Mouse (Mus musculus) liver, embryonic 14.5 days (tissue): ENCODE data around the gene Spata32. TPM values are rescaled to one million over a fixed set of nuclear protein-coding genes. Genes with fewer than 3 reads are reported as not detected.

ENCODE experiments used
- ATAC-seq: fragments of 200-750 bp; cut with Nextera tagmentation; 2 replicates; pipeline ENCODE4 v1.8.0; 2017; ENCODE audit warnings: moderate number of reproducible peaks, mild to moderate bottlenecking, moderate library complexity; ENCODE audit not compliant: insufficient read depth
- DNase-seq, 3 experiments: peaks; one replicate each; pipeline ENCODE4 v3.0.0-alpha.2; 2012 to 2013; ENCODE audit warnings: low read depth in 3 of 3, low spot score in 3 of 3
- H3K27ac ChIP-seq: fragments of 300-500 bp; sonication (generic); 2 replicates; pipeline ENCODE4 v1.5.1; 2014; ENCODE audit warnings: moderate library complexity, mild to moderate bottlenecking, control low read depth, inconsistent platforms
- H3K27me3 ChIP-seq: fragments of 300-500 bp; sonication (generic); 2 replicates; pipeline ENCODE4 v1.6.1; 2014; ENCODE audit warnings: mild to moderate bottlenecking, low read length, moderate library complexity; ENCODE audit not compliant: control insufficient read depth, insufficient read depth
- H3K36me3 ChIP-seq: fragments of 300-500 bp; sonication (generic); replicated peaks from 2 replicates; pipeline ENCODE4 v1.6.1; 2014; ENCODE audit warnings: low read depth; ENCODE audit not compliant: control insufficient read depth, insufficient read depth
- H3K4me1 ChIP-seq, 2 experiments: fragments of 200-500 bp in 1 of 2; fragments of 300-500 bp in 1 of 2; sonication (generic) in 1 of 2; replicated peaks; 2 replicates each; pipeline ENCODE4 v1.6.1; 2012 to 2014; ENCODE audit warnings: antibody characterized with exemption in 1 of 2, inconsistent platforms in 1 of 2, low read length in 1 of 2; ENCODE audit not compliant: control insufficient read depth in 2 of 2, insufficient read depth in 2 of 2
- H3K4me2 ChIP-seq: fragments of 300-500 bp; sonication (generic); 2 replicates; pipeline ENCODE4 v1.6.1; 2014; ENCODE audit warnings: low read depth, mild to moderate bottlenecking, control low read depth, moderate library complexity
- H3K4me3 ChIP-seq, 2 experiments: fragments of 200-500 bp in 1 of 2; fragments of 300-500 bp in 1 of 2; sonication (generic) in 1 of 2; 2 replicates each; pipeline ENCODE4 v1.5.1; 2012 to 2014; ENCODE audit warnings: low read depth in 2 of 2, low read length in 2 of 2, mild to moderate bottlenecking in 2 of 2, control low read depth in 1 of 2, inconsistent platforms in 1 of 2, moderate library complexity in 1 of 2; ENCODE audit not compliant: insufficient read depth in 1 of 2
- H3K9ac ChIP-seq: fragments of 300-500 bp; sonication (generic); replicated peaks from 2 replicates; pipeline ENCODE4 v1.6.1; 2014; ENCODE audit warnings: mild to moderate bottlenecking, control low read depth, moderate library complexity
- H3K9me3 ChIP-seq: fragments of 300-500 bp; sonication (generic); 2 replicates; pipeline ENCODE4 v1.6.1; 2016; ENCODE audit warnings: low read length, mixed read lengths; ENCODE audit not compliant: control insufficient read depth
- CTCF ChIP-seq: IDR thresholded peaks from 2 replicates; pipeline ENCODE4 v1.5.1; 2016; ENCODE audit warnings: antibody characterized with exemption, low read depth, control low read depth
- EP300 ChIP-seq: IDR thresholded peaks from 2 replicates; pipeline ENCODE4 v1.6.1; 2016; ENCODE audit warnings: antibody characterized with exemption, low read depth
- WGBS: fragments of 180-500 bp; shearing (Covaris S2); extraction: QIAGEN DNeasy Blood & Tissue Kit; methylation state at CpG from one replicate; pipeline ENCODE4 v1.1.7; 2014; ENCODE audit not compliant: insufficient replicate concordance; 5-methylcytosine and 5-hydroxymethylcytosine counted together
- polyA plus RNA-seq, 2 experiments: library from polyadenylated mRNA; depleted of rRNA in 1 of 2; stranded (reverse) in 1 of 2; unstranded in 1 of 2; fragments of >200 nt; fragmentation: Nextera tagmentation in 1 of 2; extraction: Ambion mirVana in 1 of 2; gene quantifications; 2 replicates each; pipeline versions ENCODE4 v1.2.1 to v1.2.3; 2012 to 2014

The Spata32 gene
- polyA plus RNA-seq, 2 experiments: not detected

DNA sequence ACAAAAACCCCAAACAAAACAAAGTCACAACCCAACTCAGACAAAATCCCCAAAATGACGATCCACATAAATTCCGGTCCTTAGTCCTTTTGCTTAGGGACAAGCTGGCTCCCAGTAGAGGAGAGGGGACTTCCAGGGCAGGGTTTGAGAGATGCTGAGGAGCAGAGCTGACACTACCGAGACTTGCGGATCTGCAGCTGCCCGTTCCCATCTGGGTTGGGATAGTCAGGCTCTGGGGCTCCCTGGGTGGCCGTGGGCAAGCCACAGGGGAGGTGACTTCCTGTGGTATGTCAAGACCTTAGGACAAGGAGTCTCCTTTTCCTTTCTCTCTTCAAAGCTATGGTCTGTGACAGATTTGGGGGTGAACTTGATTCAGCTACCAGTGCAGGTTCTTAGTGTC lies 18.2 kb upstream of the Spata32 start:
- WGBS: 63% methylated on average over 6 of the region's 6 CpGs
- no peak for ATAC-seq

DNA sequence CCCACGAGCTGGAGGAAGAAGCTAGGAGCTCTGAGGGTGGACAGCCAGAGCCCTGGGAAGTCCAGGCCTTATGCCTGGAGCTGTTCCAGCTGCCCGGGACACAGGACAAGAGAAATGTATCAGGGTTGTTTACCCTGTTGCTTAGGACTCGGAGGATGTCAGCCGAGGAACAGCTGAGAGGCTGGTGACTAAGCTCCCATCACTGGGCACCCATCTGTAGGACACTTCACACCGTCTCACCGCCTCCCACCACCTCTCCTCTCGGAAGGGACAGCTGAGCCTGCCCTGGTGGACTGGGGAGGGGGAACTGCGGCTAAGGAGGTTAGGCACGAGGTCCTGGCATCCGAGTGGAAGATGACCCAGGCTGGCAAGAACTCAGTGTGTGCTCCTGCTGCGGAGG lies 17.5 kb upstream of the Spata32 start:
- H3K27me3 ChIP-seq: no peaks in the 10 kb centered on the region
- no peak overlapping the region for H3K9ac ChIP-seq
- no peak for ATAC-seq
- H3K27ac ChIP-seq: no peak overlapping the region
- H3K36me3 ChIP-seq: no peaks in the 10 kb centered on the region
- no peak for TF ChIP-seq CTCF
- TF ChIP-seq EP300: no peak
- no peak overlapping the region for H3K4me3 ChIP-seq
- H3K9me3 ChIP-seq: no peaks in the 10 kb centered on the region
- no peak for DNase-seq
- H3K4me1 ChIP-seq: no peaks in the 10 kb centered on the region
- H3K4me2 ChIP-seq: no peak overlapping the region
- 59% methylated on average over 11 of the region's 11 CpGs for WGBS

More for the DNA sequence above, 18.2 kb upstream of the Spata32 start:
- no peak overlapping the region for H3K9ac ChIP-seq
- TF ChIP-seq CTCF (no peak), EP300 (no peak)
- no peak overlapping the region for H3K4me3 ChIP-seq
- no peak overlapping the region for H3K27ac ChIP-seq
- no peak for DNase-seq
- no peak overlapping the region for H3K4me2 ChIP-seq
- H3K27me3 ChIP-seq: no peaks in the 10 kb centered on the region
- H3K36me3 ChIP-seq: no peaks in the 10 kb centered on the region
- H3K4me1 ChIP-seq: no peaks in the 10 kb centered on the region
- no peaks in the 10 kb centered on the region for H3K9me3 ChIP-seq

DNA sequence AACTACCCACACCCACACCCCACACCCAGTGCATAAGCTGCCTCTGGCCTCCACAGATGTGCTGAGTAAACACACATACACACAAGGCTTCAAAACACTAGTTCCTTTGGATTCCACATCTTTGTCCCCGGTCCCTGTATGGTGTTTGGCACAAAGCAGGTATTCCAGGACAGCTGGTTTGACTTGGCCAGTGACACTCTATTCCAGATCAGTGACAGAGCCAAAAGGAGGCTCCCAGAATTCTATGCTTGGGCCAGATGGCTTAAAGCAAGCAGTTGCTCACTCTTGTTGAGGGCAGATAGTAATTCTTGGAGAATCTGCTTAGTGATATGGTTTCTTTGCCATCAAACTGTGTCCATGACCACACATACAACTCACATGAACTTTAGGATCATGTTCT lies 16.2 kb upstream of the Spata32 start:
- no peaks in the 10 kb centered on the region for H3K36me3 ChIP-seq
- DNase-seq (no peak), ATAC-seq (no peak)
- no peak overlapping the region for H3K27ac ChIP-seq
- H3K4me1 ChIP-seq: no peaks in the 10 kb centered on the region
- no peak overlapping the region for H3K4me2 ChIP-seq
- WGBS: 62% methylated on average over 1 of the region's 1 CpGs
- no peaks in the 10 kb centered on the region for H3K9me3 ChIP-seq
- H3K27me3 ChIP-seq: no peaks in the 10 kb centered on the region
- TF ChIP-seq CTCF (no peak), EP300 (no peak)
- H3K4me3 ChIP-seq: no peak overlapping the region
- no peak overlapping the region for H3K9ac ChIP-seq

DNA sequence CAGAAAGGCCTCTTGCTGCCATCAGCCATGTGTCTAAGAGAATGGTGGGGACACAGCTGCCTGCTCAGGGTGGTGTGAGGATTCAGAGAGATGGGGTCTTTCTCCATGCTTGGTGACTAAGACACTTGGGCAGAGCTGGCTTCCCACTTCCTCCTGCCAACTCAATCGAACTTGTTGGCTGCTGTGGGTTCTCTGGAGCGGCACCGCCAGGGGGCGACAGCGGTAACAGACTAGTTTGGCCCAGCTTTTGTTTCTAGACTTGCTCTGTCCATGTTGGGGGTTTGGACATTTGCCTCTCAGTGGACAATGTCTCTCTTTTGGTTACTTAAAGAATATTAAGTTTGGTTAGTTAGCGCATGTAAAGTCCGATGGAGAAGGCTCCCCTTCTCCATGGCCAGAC lies 14.7 kb upstream of the Spata32 start:
- DNase-seq: peak in 2 of 3 experiments; percentile 19 to 23
- Histone ChIP-seq H3K4me1 (no peaks in the 10 kb centered on the region), H3K4me3 (no peak overlapping the region), H3K9me3 (no peaks in the 10 kb centered on the region), H3K9ac (no peak overlapping the region), H3K27ac (no peak overlapping the region), H3K36me3 (no peaks in the 10 kb centered on the region), H3K27me3 (no peaks in the 10 kb centered on the region), H3K4me2 (no peak overlapping the region)
- 24% methylated on average over 7 of the region's 7 CpGs for WGBS
- peak; percentile 90 for TF ChIP-seq CTCF
- no peak for TF ChIP-seq EP300
- ATAC-seq: no peak

DNA sequence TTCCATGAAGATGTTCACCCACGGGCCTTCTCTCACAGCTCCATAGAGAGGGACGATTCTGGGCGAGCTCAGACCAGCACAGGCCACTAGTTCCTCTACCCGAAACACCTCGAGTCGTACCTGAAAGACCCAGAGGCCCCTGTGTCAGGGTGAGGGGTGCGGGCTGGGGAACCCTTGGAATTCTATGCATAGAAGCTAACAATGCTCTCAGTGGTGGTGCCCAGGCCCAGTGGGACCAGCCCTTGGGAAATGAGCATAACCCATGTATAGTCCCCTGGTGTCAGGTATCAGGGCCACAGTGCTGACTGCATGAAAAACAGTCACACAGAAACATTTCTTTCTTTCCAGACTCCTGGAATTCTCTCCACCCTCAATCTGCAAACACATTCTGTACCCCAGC lies 13.1 kb upstream of the Spata32 start:
- H3K4me2 ChIP-seq: no peak overlapping the region
- H3K27ac ChIP-seq: no peak overlapping the region
- H3K4me1 ChIP-seq: no peaks in the 10 kb centered on the region
- H3K4me3 ChIP-seq: no peak overlapping the region
- DNase-seq (no peak), ATAC-seq (no peak)
- H3K9ac ChIP-seq: no peak overlapping the region
- WGBS: 76% methylated on average over 7 of the region's 7 CpGs
- no peaks in the 10 kb centered on the region for H3K27me3 ChIP-seq
- no peaks in the 10 kb centered on the region for H3K36me3 ChIP-seq
- H3K9me3 ChIP-seq: no peaks in the 10 kb centered on the region
- TF ChIP-seq CTCF: no peak
- no peak for TF ChIP-seq EP300

DNA sequence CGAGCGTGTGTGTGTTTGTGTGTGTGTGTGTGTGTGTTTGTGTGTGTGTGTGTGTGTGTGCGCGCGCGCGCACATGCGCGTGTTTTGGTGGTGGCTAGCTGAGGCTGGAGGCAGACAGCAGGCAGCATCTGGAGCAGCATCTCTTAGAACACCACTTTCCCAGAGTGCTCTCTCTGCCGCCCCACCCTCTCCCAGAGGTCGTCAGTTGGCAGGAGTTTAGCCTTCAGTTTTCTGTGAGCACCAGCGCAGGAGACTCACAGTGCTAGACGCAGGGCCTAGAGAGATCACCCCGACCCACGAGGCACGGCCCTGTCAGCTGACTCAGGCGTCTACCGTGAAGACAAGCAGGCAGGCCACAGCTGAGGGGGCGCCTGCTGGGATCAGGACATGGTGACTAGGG lies 12.4 kb upstream of the Spata32 start:
- no peak overlapping the region for H3K4me2 ChIP-seq
- no peak overlapping the region for H3K4me3 ChIP-seq
- no peak for TF ChIP-seq CTCF
- TF ChIP-seq EP300: no peak
- H3K9ac ChIP-seq: no peak overlapping the region
- DNase-seq: no peak
- no peak for ATAC-seq
- H3K4me1 ChIP-seq: no peaks in the 10 kb centered on the region
- H3K27me3 ChIP-seq: no peaks in the 10 kb centered on the region
- H3K9me3 ChIP-seq: no peaks in the 10 kb centered on the region
- 81% methylated on average over 19 of the region's 19 CpGs for WGBS
- no peaks in the 10 kb centered on the region for H3K36me3 ChIP-seq
- H3K27ac ChIP-seq: no peak overlapping the region
